Mouse (Mus musculus) ovary, postnatal 36 days (tissue): ENCODE data around the gene Kazn.

Source experiments
- DNase-seq: peaks from one replicate; pipeline ENCODE4 v3.0.0; 2022; ENCODE audit warnings: low spot score, mixed read lengths

Gene Kazn

DNA sequence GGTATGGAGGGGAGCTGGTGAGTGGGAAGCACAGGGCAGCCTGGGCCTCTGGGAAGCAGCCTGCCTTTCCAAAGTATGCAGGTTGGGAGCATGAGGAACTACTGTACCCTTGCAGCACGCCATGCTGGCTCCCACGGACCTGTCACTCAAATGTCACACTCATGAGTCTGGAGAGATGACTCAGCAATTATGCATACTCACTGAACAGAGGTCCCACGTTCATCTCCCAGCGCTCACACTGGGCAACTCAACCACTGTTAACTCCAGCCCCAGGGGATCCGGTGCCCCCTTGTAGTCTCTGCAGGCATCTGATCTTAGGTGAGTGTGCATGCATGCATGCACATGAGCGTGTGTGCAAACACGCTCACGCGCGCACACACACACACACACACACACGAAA, 184.6 kb downstream of the Kazn start:
- DNase-seq = no peak

DNA sequence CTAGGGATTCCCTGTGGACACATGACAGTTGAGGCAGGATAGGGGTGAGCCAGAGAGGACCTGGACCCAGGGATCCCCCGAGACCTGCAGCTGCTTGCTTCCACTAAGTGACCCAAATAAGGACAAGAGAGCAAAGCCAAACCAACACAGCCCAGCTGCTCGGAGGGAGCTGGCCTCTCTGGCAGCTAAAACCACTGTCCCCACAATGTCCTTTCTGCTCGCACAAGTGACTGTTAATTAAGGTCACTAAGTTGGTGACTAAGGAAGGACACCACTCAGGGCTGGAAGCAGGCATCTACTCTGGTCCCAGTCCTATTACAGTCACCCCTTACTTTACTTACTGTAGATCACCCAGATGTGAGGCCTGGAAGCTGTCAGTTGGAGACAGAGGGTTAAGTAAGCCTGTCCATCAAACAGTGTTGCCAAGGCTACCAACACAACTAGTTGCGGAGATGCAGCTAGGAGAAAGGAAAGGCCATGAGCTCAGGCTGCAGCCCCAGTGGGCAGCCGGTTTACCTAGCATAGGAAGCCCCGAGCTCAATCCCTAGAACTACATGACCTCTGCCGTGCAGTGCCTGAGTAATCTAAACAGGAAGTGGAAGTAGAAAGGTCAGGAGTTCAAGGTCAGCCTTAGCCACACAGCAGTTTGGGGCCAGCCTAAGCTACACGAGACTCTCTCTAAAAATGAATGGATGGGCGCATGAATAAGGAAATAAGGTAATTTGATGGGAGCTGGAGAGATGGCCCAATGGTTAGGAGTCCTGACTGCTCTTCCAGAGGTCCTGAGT, 185.3 kb downstream of the Kazn start:
- no peak for DNase-seq

DNA sequence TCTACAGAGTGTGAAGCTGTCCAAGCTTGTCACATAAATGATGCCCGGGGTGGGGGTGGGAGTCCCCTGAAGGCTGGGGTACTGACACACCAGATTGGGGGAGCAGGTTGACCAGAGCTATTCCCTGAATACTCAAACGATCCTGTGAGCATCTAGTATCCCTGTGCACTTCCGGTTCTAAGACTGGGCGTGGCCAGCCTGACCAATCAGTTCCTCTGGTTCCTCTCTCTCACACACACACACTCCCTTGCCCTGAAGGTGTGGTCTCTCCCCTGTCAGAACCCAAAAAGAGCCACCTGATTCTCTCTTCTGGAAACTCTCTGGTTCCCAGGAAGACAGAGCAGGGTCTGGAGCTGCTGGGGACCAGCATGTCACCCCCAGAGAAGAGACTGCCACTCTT, 185.9 kb downstream of the Kazn start:
- no peak for DNase-seq

DNA sequence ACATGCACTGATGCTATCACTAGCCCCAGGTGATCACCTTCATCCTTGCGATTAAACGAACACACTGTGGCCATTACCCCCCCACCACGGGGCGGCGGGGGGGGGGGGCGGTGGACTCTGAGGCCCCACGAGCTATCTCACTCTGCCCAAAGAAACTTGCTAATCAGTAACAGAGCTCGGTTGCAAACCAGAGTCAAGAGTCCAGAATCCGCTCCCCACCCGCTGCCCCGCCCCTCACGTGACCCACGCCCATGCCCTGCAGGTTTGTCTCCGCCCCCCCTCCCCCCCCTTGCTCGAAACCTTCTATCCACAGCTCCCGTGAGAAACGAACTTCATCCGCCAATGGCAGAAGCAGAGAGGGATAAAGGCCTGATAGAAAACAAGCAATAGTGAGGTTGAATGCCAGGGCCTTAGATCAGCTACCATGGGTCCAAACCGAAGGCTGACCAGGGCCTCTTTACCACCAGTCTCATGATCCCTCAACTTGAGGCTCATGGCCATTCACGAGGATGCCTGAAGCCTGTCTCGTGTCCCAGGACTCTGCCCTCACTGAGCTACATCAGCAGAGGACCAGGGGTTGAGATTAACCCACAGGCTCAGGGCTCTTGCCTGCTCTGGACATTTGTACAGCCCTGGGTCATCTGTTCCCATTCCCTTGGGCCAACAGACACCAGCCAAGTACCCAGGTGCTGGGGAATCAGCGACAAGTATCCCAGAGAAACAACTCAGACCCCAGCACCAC, 186.6 kb downstream of the Kazn start:
- no peak for DNase-seq
